Mouse (Mus musculus) testis, adult 2 months (tissue): ENCODE measurements around the gene Epb41l2.

ENCODE experiments used
- CTCF ChIP-seq: fragments of 200-500 bp; IDR thresholded peaks from 2 replicates; pipeline ENCODE4 v1.5.1; 2012; ENCODE audit warnings: low read depth, mild to moderate bottlenecking, inconsistent platforms, low read length, moderate library complexity; ENCODE audit not compliant: control insufficient read depth, insufficient read depth, insufficient replicate concordance
- POLR2A ChIP-seq: fragments of 200-500 bp; IDR thresholded peaks from 2 replicates; pipeline ENCODE4 v1.6.1; 2012; ENCODE audit warnings: low read depth, mild to moderate bottlenecking, inconsistent platforms, low read length, moderate library complexity; ENCODE audit not compliant: control insufficient read depth

DNA sequence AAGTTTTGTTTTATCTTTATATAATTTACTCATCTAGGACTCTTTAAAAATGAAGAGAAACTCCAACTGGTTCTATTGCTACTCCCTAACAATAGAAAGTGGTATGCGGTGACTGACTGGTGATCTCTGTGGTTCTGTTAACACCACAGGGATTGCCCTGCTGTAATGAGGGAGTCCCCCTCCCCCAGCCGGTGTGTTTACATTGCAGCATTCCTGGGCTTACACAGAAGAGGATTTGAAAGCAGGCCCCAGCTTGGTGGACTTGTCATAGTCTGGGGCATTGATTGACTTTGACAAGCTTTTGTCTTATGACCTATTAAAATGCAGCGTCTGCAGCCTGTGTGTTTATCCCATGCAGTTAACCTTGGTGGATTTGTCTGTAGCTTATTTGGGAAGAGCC is 73.9 kb downstream of the Epb41l2 start:
- TF ChIP-seq POLR2A (no peak), CTCF (no peak)
